Mouse (Mus musculus): ENCODE data around the gene Cbln3.

DNA sequence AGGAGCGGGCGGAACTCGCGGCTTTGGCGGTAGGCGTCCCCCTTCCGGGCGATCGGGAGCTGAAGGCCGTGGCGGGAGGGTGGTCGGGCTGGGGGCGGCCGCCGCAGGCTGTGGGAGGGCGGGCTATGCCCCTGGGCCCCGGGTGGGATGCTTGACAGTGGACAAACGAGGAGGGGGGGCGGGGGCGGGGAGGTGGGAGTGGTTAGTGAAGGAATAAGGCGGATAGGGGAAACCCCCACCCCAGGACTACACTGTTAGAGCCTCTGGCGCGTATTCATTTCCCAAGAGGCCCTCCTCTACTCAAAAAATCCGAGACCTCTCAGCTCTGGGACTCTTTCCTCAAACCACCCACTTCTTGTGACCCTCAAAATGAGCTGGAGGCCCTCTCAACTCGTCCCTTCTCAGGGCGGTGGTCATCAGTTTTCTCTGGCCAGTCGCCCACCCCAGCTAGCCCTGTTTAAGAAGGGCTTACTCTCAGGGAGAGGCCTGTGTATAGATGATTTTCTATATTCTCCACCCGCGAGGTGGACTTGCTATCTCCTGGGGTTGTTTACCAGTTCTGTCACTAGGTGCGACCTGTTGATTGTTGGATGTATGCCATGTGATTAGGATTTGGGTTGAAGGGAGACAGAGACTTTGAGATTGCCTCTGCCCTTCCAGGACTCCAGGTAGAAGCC, 1.1 kb upstream of the Cbln3 start:
- TF ChIP-seq CTCF (IDR thresholded peaks at IDR 0.05; ENCODE audit: borderline replicate concordance, control insufficient read depth, extremely low read depth, insufficient read depth, low read length, poor library complexity) (no peak), POLR2A (IDR thresholded peaks at IDR 0.05; ENCODE audit: control insufficient read depth, extremely low read depth, insufficient read depth, low read length, poor library complexity) (no peak)
